Mouse (Mus musculus): Measurements from ENCODE around the gene Ppp1r9a. TPM values are rescaled to one million over a fixed set of nuclear protein-coding genes. Genes with fewer than 3 reads are reported as not detected.
A peak's percentile ranks its signal among the peaks of the same experiment; 100 is the strongest.

The Ppp1r9a gene
- polyA plus RNA-seq, 1 experiment from 2014 or later = 17.8 TPM

GRCm38 (mm10) chr6:5092795-5093194, 190.1 kb downstream of the Ppp1r9a start:
- Histone ChIP-seq H3K4me3 (ENCODE audit: low read depth, low read length) (no peak overlapping the region), H3K4me1 (ENCODE audit: control insufficient read depth, insufficient read depth, low read length) (no peaks in the 10 kb centered on the region), H3K9me3 (ENCODE audit: control insufficient read depth, low read length) (no peaks in the 10 kb centered on the region), H3K27me3 (ENCODE audit: control insufficient read depth, insufficient read depth, low read length) (no peaks in the 10 kb centered on the region), H3K36me3 (ENCODE audit: control insufficient read depth, insufficient read depth, low read length) (no peaks in the 10 kb centered on the region), H3K9ac (ENCODE audit: low read length) (no peak overlapping the region), H3K27ac (ENCODE audit: low read depth, low read length) (no peak overlapping the region), H3K4me2 (no peak overlapping the region)
- no peak for DNase-seq (ENCODE audit: low spot score, missing footprints)
- WGBS = 89% methylated on average over 4 of the region's 4 CpGs
- ATAC-seq (ENCODE audit: low FRiP score) = no peak

- Histone ChIP-seq H3K4me1 (ENCODE audit: control insufficient read depth, insufficient read depth, low read length) (no peaks in the 10 kb centered on the region), H3K9me3 (ENCODE audit: control insufficient read depth, low read length) (no peaks in the 10 kb centered on the region), H3K4me2 (no peak overlapping the region), H3K36me3 (ENCODE audit: control insufficient read depth, insufficient read depth, low read length) (no peaks in the 10 kb centered on the region), H3K27ac (ENCODE audit: low read depth, low read length) (no peak overlapping the region), H3K27me3 (ENCODE audit: control insufficient read depth, insufficient read depth, low read length) (no peaks in the 10 kb centered on the region), H3K9ac (ENCODE audit: low read length) (no peak overlapping the region), H3K4me3 (ENCODE audit: low read depth, low read length) (no peak overlapping the region)
- ATAC-seq (ENCODE audit: low FRiP score) = no peak
- WGBS = 79% methylated on average over 4 of the region's 4 CpGs
- DNase-seq (ENCODE audit: low spot score, missing footprints) = no peak
These were observed 190.8 kb downstream of the Ppp1r9a start for GRCm38 (mm10) chr6:5093516-5093915.

GRCm38 (mm10) chr6:5095365-5095973, 192.8 kb downstream of the Ppp1r9a start:
- H3K4me3 ChIP-seq (ENCODE audit: low read depth, low read length) = no peak overlapping the region
- H3K9me3 ChIP-seq (ENCODE audit: control insufficient read depth, low read length) = no peaks in the 10 kb centered on the region
- no peaks in the 10 kb centered on the region for H3K36me3 ChIP-seq (ENCODE audit: control insufficient read depth, insufficient read depth, low read length)
- DNase-seq (ENCODE audit: low spot score, missing footprints) (no peak), ATAC-seq (ENCODE audit: low FRiP score) (0 out of 2 replicates have a peak, but pooled peaks have one; percentile 30)
- no peaks in the 10 kb centered on the region for H3K27me3 ChIP-seq (ENCODE audit: control insufficient read depth, insufficient read depth, low read length)
- WGBS = 82% methylated on average over 9 of the region's 9 CpGs
- H3K9ac ChIP-seq (ENCODE audit: low read length) = no peak overlapping the region
- no peak overlapping the region for H3K27ac ChIP-seq (ENCODE audit: low read depth, low read length)
- H3K4me2 ChIP-seq = no peak overlapping the region
- no peaks in the 10 kb centered on the region for H3K4me1 ChIP-seq (ENCODE audit: control insufficient read depth, insufficient read depth, low read length)

- H3K4me3 ChIP-seq (ENCODE audit: low read depth, low read length) = no peak overlapping the region
- no peaks in the 10 kb centered on the region for H3K27me3 ChIP-seq (ENCODE audit: control insufficient read depth, insufficient read depth, low read length)
- no peaks in the 10 kb centered on the region for H3K9me3 ChIP-seq (ENCODE audit: control insufficient read depth, low read length)
- DNase-seq (ENCODE audit: low spot score, missing footprints) (peak; percentile 47), ATAC-seq (ENCODE audit: low FRiP score) (no peak)
- no peaks in the 10 kb centered on the region for H3K36me3 ChIP-seq (ENCODE audit: control insufficient read depth, insufficient read depth, low read length)
- H3K27ac ChIP-seq (ENCODE audit: low read depth, low read length) = no peak overlapping the region
- H3K9ac ChIP-seq (ENCODE audit: low read length) = no peak overlapping the region
- no peaks in the 10 kb centered on the region for H3K4me1 ChIP-seq (ENCODE audit: control insufficient read depth, insufficient read depth, low read length)
- 41% methylated on average over 3 of the region's 3 CpGs for WGBS
- no peak overlapping the region for H3K4me2 ChIP-seq
These were observed 194.6 kb downstream of the Ppp1r9a start for GRCm38 (mm10) chr6:5097309-5097708.

GRCm38 (mm10) chr6:5099282-5099681, 196.6 kb downstream of the Ppp1r9a start:
- Histone ChIP-seq H3K9me3 (ENCODE audit: control insufficient read depth, low read length) (no peaks in the 10 kb centered on the region), H3K4me3 (ENCODE audit: low read depth, low read length) (no peak overlapping the region), H3K4me1 (ENCODE audit: control insufficient read depth, insufficient read depth, low read length) (no peaks in the 10 kb centered on the region), H3K9ac (ENCODE audit: low read length) (no peak overlapping the region), H3K27me3 (ENCODE audit: control insufficient read depth, insufficient read depth, low read length) (no peaks in the 10 kb centered on the region), H3K4me2 (no peak overlapping the region), H3K27ac (ENCODE audit: low read depth, low read length) (no peak overlapping the region), H3K36me3 (ENCODE audit: control insufficient read depth, insufficient read depth, low read length) (no peaks in the 10 kb centered on the region)
- DNase-seq (ENCODE audit: low spot score, missing footprints) (peak; percentile 64), ATAC-seq (ENCODE audit: low FRiP score) (no peak)
- 68% methylated on average over 5 of the region's 5 CpGs for WGBS

GRCm38 (mm10) chr6:5099842-5100241, 197.1 kb downstream of the Ppp1r9a start:
- H3K4me2 ChIP-seq = no peak overlapping the region
- H3K9ac ChIP-seq (ENCODE audit: low read length) = no peak overlapping the region
- no peak overlapping the region for H3K4me3 ChIP-seq (ENCODE audit: low read depth, low read length)
- no peaks in the 10 kb centered on the region for H3K9me3 ChIP-seq (ENCODE audit: control insufficient read depth, low read length)
- ATAC-seq (ENCODE audit: low FRiP score) = no peak
- no peaks in the 10 kb centered on the region for H3K4me1 ChIP-seq (ENCODE audit: control insufficient read depth, insufficient read depth, low read length)
- H3K36me3 ChIP-seq (ENCODE audit: control insufficient read depth, insufficient read depth, low read length) = no peaks in the 10 kb centered on the region
- 81% methylated on average over 8 of the region's 8 CpGs for WGBS
- H3K27ac ChIP-seq (ENCODE audit: low read depth, low read length) = no peak overlapping the region
- DNase-seq (ENCODE audit: low spot score, missing footprints) = peak; percentile 69
- H3K27me3 ChIP-seq (ENCODE audit: control insufficient read depth, insufficient read depth, low read length) = no peaks in the 10 kb centered on the region

- no peak overlapping the region for H3K9ac ChIP-seq (ENCODE audit: low read length)
- no peak overlapping the region for H3K4me3 ChIP-seq (ENCODE audit: low read depth, low read length)
- H3K9me3 ChIP-seq (ENCODE audit: control insufficient read depth, low read length) = no peaks in the 10 kb centered on the region
- ATAC-seq (ENCODE audit: low FRiP score) = no peak
- H3K4me2 ChIP-seq = no peak overlapping the region
- H3K27ac ChIP-seq (ENCODE audit: low read depth, low read length) = no peak overlapping the region
- DNase-seq (ENCODE audit: low spot score, missing footprints) = peak; percentile 31
- H3K4me1 ChIP-seq (ENCODE audit: control insufficient read depth, insufficient read depth, low read length) = no peaks in the 10 kb centered on the region
- H3K27me3 ChIP-seq (ENCODE audit: control insufficient read depth, insufficient read depth, low read length) = no peaks in the 10 kb centered on the region
- H3K36me3 ChIP-seq (ENCODE audit: control insufficient read depth, insufficient read depth, low read length) = no peaks in the 10 kb centered on the region
- WGBS = 82% methylated on average over 10 of the region's 10 CpGs
These were observed 197.6 kb downstream of the Ppp1r9a start for GRCm38 (mm10) chr6:5100347-5100746.

GRCm38 (mm10) chr6:5102741-5103140, 200.0 kb downstream of the Ppp1r9a start:
- no peaks in the 10 kb centered on the region for H3K36me3 ChIP-seq (ENCODE audit: control insufficient read depth, insufficient read depth, low read length)
- ATAC-seq (ENCODE audit: low FRiP score) (no peak), DNase-seq (ENCODE audit: low spot score, missing footprints) (no peak)
- no peaks in the 10 kb centered on the region for H3K4me1 ChIP-seq (ENCODE audit: control insufficient read depth, insufficient read depth, low read length)
- H3K9me3 ChIP-seq (ENCODE audit: control insufficient read depth, low read length) = no peaks in the 10 kb centered on the region
- H3K9ac ChIP-seq (ENCODE audit: low read length) = no peak overlapping the region
- 38% methylated on average over 2 of the region's 2 CpGs for WGBS
- H3K27ac ChIP-seq (ENCODE audit: low read depth, low read length) = no peak overlapping the region
- H3K4me3 ChIP-seq (ENCODE audit: low read depth, low read length) = no peak overlapping the region
- H3K27me3 ChIP-seq (ENCODE audit: control insufficient read depth, insufficient read depth, low read length) = no peaks in the 10 kb centered on the region
- H3K4me2 ChIP-seq = no peak overlapping the region

- H3K9ac ChIP-seq (ENCODE audit: low read length) = no peak overlapping the region
- H3K9me3 ChIP-seq (ENCODE audit: control insufficient read depth, low read length) = no peaks in the 10 kb centered on the region
- H3K27me3 ChIP-seq (ENCODE audit: control insufficient read depth, insufficient read depth, low read length) = no peaks in the 10 kb centered on the region
- H3K4me1 ChIP-seq (ENCODE audit: control insufficient read depth, insufficient read depth, low read length) = no peaks in the 10 kb centered on the region
- 64% methylated on average over 6 of the region's 6 CpGs for WGBS
- H3K4me3 ChIP-seq (ENCODE audit: low read depth, low read length) = no peak overlapping the region
- H3K36me3 ChIP-seq (ENCODE audit: control insufficient read depth, insufficient read depth, low read length) = no peaks in the 10 kb centered on the region
- no peak overlapping the region for H3K4me2 ChIP-seq
- no peak overlapping the region for H3K27ac ChIP-seq (ENCODE audit: low read depth, low read length)
- DNase-seq (ENCODE audit: low spot score, missing footprints) = no peak
- ATAC-seq (ENCODE audit: low FRiP score) = no peak
These were observed 201.1 kb downstream of the Ppp1r9a start for GRCm38 (mm10) chr6:5103769-5104168.

Measured in midbrain, embryonic 11.5 days (tissue).